Mouse (Mus musculus) hindbrain, embryonic 13.5 days (tissue): ENCODE data around the gene Etv6. TPM values are rescaled to one million over a fixed set of nuclear protein-coding genes. Genes with fewer than 3 reads are reported as not detected.

Source experiments
- ATAC-seq: fragments of 200-750 bp; cut with Nextera tagmentation; 2 replicates; pipeline ENCODE4 v1.8.0; 2017; ENCODE audit warnings: moderate TSS enrichment; ENCODE audit not compliant: low FRiP score
- H3K27ac ChIP-seq: fragments of 300-500 bp; sonication (generic); 2 replicates; pipeline ENCODE4 v1.5.1; 2015; ENCODE audit warnings: inconsistent platforms, mild to moderate bottlenecking, moderate library complexity
- H3K27me3 ChIP-seq: fragments of 300-500 bp; sonication (generic); 2 replicates; pipeline ENCODE4 v1.6.1; 2015; ENCODE audit warnings: mild to moderate bottlenecking, inconsistent platforms
- H3K36me3 ChIP-seq: fragments of 300-500 bp; sonication (generic); 2 replicates; pipeline ENCODE4 v1.6.1; 2015; ENCODE audit warnings: mild to moderate bottlenecking, inconsistent platforms
- H3K4me1 ChIP-seq: fragments of 300-500 bp; sonication (generic); replicated peaks from 2 replicates; pipeline ENCODE4 v1.6.1; 2015; ENCODE audit warnings: inconsistent platforms
- H3K4me2 ChIP-seq: fragments of 300-500 bp; sonication (generic); 2 replicates; pipeline ENCODE4 v1.6.1; 2015; ENCODE audit warnings: inconsistent platforms, mild to moderate bottlenecking, moderate library complexity
- H3K4me3 ChIP-seq: fragments of 300-500 bp; sonication (generic); 2 replicates; pipeline ENCODE4 v1.5.1; 2015; ENCODE audit warnings: mild to moderate bottlenecking, inconsistent platforms
- H3K9ac ChIP-seq: fragments of 300-500 bp; sonication (generic); 2 replicates; pipeline ENCODE4 v1.6.1; 2015; ENCODE audit warnings: mild to moderate bottlenecking, inconsistent platforms
- H3K9me3 ChIP-seq: fragments of 300-500 bp; sonication (generic); 2 replicates; pipeline ENCODE4 v1.6.1; 2016; ENCODE audit warnings: inconsistent platforms
- WGBS: fragments of 180-500 bp; shearing (Covaris S2); methylation state at CpG from one replicate; pipeline ENCODE4 v1.1.7; 2015; 5-methylcytosine and 5-hydroxymethylcytosine counted together
- polyA plus RNA-seq: library from polyadenylated mRNA; unstranded; fragments of >200 nt; fragmentation: Nextera tagmentation; extraction: Ambion mirVana; gene quantifications from 2 replicates; pipeline ENCODE4 v1.2.1, GENCODE M21; 2015

The Etv6 gene
- polyA plus RNA-seq, 1 experiment from 2014 or later: 6.4 TPM

- no peak for ATAC-seq
- peaks cover 10% of the 10 kb centered on the region for H3K4me1 ChIP-seq
- H3K9me3 ChIP-seq: no peaks in the 10 kb centered on the region
- 90% methylated on average over 3 of the region's 3 CpGs for WGBS
- no peak overlapping the region for H3K27ac ChIP-seq
- no peak overlapping the region for H3K9ac ChIP-seq
- H3K27me3 ChIP-seq: no peaks in the 10 kb centered on the region
- no peak overlapping the region for H3K4me3 ChIP-seq
- no peak overlapping the region for H3K4me2 ChIP-seq
- no peaks in the 10 kb centered on the region for H3K36me3 ChIP-seq
Observed at GRCm38 (mm10) chr6:134136315-134136714, 100.8 kb downstream of the Etv6 start.

GRCm38 (mm10) chr6:134139359-134139758, 103.9 kb downstream of the Etv6 start:
- no peak for ATAC-seq
- Histone ChIP-seq H3K9ac (no peak overlapping the region), H3K4me1 (peaks cover 30% of the 10 kb centered on the region), H3K4me2 (no peak overlapping the region), H3K27me3 (no peaks in the 10 kb centered on the region), H3K4me3 (no peak overlapping the region), H3K27ac (no peak overlapping the region), H3K36me3 (no peaks in the 10 kb centered on the region), H3K9me3 (no peaks in the 10 kb centered on the region)
- 93% methylated on average over 3 of the region's 3 CpGs for WGBS

DNA sequence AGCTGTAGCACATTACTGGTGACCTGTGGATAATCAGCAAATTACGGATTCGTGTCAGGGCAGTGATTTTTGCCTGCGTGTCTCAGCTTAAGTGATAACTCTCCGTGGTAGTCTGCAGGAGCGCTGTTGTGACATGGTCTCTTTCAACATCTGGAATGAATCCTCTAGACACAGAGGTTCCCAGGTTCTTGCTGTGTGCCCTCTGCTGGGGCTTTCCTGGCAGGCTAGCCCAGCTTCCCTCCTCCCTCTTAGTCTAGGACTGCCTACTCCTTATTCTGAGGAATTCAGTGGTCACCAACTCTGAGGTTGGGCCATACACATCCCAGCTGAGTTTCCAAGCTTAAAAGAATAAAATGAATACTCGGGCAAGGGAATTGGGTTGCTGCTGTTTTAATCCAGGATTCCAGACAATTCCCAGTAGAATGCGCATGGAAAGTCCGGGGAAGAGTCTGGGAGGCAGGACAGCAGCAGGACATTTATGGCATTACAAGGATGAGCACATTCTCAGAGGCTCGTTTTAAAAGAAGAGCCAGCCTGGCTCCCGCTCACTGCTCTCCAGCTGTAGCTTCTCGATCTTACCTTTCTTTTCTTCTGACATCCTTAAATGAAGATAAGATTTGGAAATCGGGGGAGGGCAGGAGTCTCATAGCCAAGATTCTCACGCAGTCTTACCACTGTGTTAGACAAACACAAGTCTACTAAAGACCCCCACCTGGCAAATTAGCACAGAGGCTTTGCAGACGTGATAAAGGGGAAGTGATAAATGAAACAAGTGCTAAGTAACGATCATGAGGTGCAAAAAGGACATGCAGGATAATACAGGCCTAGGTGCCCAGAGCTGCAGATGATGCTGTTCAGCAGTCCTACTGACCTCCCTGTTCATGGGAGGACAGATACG, 105.5 kb downstream of the Etv6 start:
- H3K9me3 ChIP-seq: no peaks in the 10 kb centered on the region
- H3K4me3 ChIP-seq: no peak overlapping the region
- no peaks in the 10 kb centered on the region for H3K36me3 ChIP-seq
- H3K4me2 ChIP-seq: no peak overlapping the region
- no peaks in the 10 kb centered on the region for H3K27me3 ChIP-seq
- H3K4me1 ChIP-seq: peaks cover 30% of the 10 kb centered on the region
- no peak for ATAC-seq
- H3K9ac ChIP-seq: no peak overlapping the region
- 0 out of 2 replicates have a peak overlapping the region, but pooled peaks have one; percentile 3 for H3K27ac ChIP-seq
- WGBS: 69% methylated on average over 16 of the region's 16 CpGs

DNA sequence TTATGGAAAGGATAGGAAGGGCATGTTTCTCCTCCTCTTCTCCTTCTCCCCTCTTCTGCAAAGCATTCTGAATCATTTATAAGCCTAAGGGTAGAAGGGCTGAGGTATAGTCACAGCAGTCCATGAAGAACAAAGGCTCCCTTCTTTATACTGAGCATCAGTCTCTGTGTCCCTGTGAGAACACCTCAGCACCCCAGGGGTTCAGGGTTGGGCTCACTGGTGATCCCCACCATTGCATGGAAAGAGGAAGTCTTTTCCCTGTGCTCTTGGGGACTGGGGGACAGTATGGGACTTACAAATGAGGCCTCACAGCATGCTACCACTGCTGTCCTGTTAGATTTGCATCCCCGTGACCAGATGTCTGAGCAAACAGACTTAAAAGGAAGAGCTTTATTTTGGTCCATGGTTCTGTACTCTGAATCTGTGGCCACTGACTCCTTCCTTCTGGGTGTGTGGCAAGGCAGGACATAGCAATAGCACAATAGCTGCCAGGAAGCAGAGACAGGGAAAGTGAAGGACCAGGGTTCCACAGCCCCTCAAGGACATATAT, 106.2 kb downstream of the Etv6 start:
- H3K27ac ChIP-seq: no peak overlapping the region
- H3K9me3 ChIP-seq: no peaks in the 10 kb centered on the region
- H3K27me3 ChIP-seq: no peaks in the 10 kb centered on the region
- H3K4me1 ChIP-seq: peaks cover 30% of the 10 kb centered on the region
- 68% methylated on average over 1 of the region's 1 CpGs for WGBS
- H3K4me2 ChIP-seq: no peak overlapping the region
- ATAC-seq: no peak
- no peak overlapping the region for H3K9ac ChIP-seq
- no peak overlapping the region for H3K4me3 ChIP-seq
- H3K36me3 ChIP-seq: no peaks in the 10 kb centered on the region

DNA sequence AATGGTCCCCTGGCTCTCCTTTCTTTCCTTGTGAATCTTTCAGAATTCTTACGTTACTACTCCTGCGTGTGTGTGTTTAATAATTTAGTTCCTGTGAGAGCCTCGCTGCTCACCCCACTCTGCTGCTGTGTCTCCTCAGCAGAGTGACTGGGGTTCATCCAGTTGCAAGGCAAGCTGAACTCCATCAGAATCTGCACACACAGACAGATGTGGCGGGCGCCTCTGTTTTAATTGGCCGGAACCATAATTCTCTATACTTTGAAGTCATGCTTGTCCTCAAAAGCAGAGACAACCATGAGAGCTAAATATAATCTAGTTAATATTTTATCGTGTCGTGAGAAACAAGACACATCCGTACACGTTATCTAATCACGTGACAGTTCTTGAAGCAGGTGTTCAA, 107.2 kb downstream of the Etv6 start:
- Histone ChIP-seq H3K4me1 (peaks cover 35% of the 10 kb centered on the region), H3K27ac (no peak overlapping the region), H3K4me2 (no peak overlapping the region), H3K27me3 (no peaks in the 10 kb centered on the region), H3K36me3 (no peaks in the 10 kb centered on the region), H3K4me3 (no peak overlapping the region), H3K9me3 (no peaks in the 10 kb centered on the region), H3K9ac (no peak overlapping the region)
- WGBS: 83% methylated on average over 11 of the region's 11 CpGs
- ATAC-seq: no peak

- Histone ChIP-seq H3K36me3 (no peaks in the 10 kb centered on the region), H3K4me3 (no peak overlapping the region), H3K27me3 (no peaks in the 10 kb centered on the region), H3K9me3 (no peaks in the 10 kb centered on the region), H3K4me2 (no peak overlapping the region), H3K4me1 (peaks cover 43% of the 10 kb centered on the region), H3K9ac (no peak overlapping the region), H3K27ac (no peak overlapping the region)
- WGBS: 60% methylated on average over 3 of the region's 3 CpGs
- no peak for ATAC-seq
Observed at GRCm38 (mm10) chr6:134143649-134144097, 108.2 kb downstream of the Etv6 start.

- H3K36me3 ChIP-seq: no peaks in the 10 kb centered on the region
- H3K9ac ChIP-seq: no peak overlapping the region
- no peak for ATAC-seq
- H3K27ac ChIP-seq: no peak overlapping the region
- H3K9me3 ChIP-seq: no peaks in the 10 kb centered on the region
- 75% methylated on average over 15 of the region's 15 CpGs for WGBS
- H3K4me2 ChIP-seq: no peak overlapping the region
- H3K27me3 ChIP-seq: no peaks in the 10 kb centered on the region
- H3K4me3 ChIP-seq: no peak overlapping the region
- H3K4me1 ChIP-seq: peaks cover 49% of the 10 kb centered on the region
Observed at GRCm38 (mm10) chr6:134144231-134145130, 109.0 kb downstream of the Etv6 start.

DNA sequence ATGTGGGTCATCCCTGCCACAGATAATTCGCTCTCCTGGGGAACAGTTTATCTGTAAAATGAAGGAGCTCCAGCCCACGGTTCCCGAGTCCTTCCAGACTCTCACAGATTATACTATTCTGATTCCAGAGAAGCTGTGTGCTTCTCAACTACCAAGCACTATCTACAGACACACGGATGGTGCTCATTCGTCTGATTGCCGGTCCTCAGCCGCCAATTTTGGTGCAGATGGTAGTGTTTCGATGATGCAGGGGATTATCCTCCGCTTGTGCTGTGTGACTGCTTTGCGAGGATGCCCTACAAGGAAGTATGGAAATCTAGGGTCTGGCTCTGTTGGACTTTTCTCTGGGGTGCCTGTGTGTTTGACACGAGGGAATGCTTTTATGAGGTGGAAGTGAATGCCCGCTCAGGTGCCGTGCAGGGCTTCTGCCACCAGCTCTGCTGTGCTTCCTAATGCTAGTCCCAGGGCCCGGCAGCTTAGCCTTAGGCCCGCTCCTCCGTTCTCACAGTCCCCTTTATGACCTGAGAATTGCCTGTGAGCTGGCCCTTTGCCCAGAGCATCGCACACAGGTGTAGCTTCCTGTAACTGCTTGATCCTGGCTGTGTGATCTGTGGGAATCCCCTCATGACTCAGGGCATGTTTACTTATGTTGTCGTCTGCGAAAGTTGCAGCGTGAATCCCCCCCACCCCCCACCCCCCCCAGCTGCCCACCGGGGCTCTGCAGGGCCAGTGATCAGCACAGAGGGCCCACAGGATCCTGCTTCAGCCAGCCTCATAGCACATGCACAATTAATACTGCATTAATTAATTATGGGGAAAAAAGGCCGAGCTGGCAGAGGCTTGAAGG, 112.3 kb downstream of the Etv6 start:
- peaks cover 48% of the 10 kb centered on the region for H3K4me1 ChIP-seq
- no peaks in the 10 kb centered on the region for H3K36me3 ChIP-seq
- H3K4me3 ChIP-seq: no peak overlapping the region
- H3K27ac ChIP-seq: peak overlapping the region; percentile 15; the same call in 1 of the 2 replicates
- ATAC-seq: peak; percentile 44; the same call in 1 of the 2 replicates
- H3K4me2 ChIP-seq: no peak overlapping the region
- no peaks in the 10 kb centered on the region for H3K9me3 ChIP-seq
- no peaks in the 10 kb centered on the region for H3K27me3 ChIP-seq
- 60% methylated on average over 22 of the region's 22 CpGs for WGBS
- H3K9ac ChIP-seq: no peak overlapping the region; the same call in 1 of the 2 replicates

GRCm38 (mm10) chr6:134148443-134148942, 113.0 kb downstream of the Etv6 start:
- H3K9ac ChIP-seq: no peak overlapping the region
- H3K27me3 ChIP-seq: no peaks in the 10 kb centered on the region
- 30% methylated on average over 7 of the region's 7 CpGs for WGBS
- H3K4me3 ChIP-seq: no peak overlapping the region
- no peaks in the 10 kb centered on the region for H3K36me3 ChIP-seq
- H3K27ac ChIP-seq: peak overlapping the region; percentile 15; the same call in 1 of the 2 replicates
- peaks cover 44% of the 10 kb centered on the region for H3K4me1 ChIP-seq
- H3K9me3 ChIP-seq: no peaks in the 10 kb centered on the region
- no peak overlapping the region for H3K4me2 ChIP-seq
- peak; percentile 59; the same call in 1 of the 2 replicates for ATAC-seq

- H3K36me3 ChIP-seq: no peaks in the 10 kb centered on the region
- no peak for ATAC-seq
- no peak overlapping the region for H3K4me3 ChIP-seq
- H3K4me2 ChIP-seq: no peak overlapping the region
- H3K9me3 ChIP-seq: no peaks in the 10 kb centered on the region
- H3K4me1 ChIP-seq: peaks cover 46% of the 10 kb centered on the region
- no peaks in the 10 kb centered on the region for H3K27me3 ChIP-seq
- H3K27ac ChIP-seq: no peak overlapping the region
- H3K9ac ChIP-seq: no peak overlapping the region
- 94% methylated on average over 7 of the region's 7 CpGs for WGBS
Observed at GRCm38 (mm10) chr6:134149606-134150005, 114.1 kb downstream of the Etv6 start.

DNA sequence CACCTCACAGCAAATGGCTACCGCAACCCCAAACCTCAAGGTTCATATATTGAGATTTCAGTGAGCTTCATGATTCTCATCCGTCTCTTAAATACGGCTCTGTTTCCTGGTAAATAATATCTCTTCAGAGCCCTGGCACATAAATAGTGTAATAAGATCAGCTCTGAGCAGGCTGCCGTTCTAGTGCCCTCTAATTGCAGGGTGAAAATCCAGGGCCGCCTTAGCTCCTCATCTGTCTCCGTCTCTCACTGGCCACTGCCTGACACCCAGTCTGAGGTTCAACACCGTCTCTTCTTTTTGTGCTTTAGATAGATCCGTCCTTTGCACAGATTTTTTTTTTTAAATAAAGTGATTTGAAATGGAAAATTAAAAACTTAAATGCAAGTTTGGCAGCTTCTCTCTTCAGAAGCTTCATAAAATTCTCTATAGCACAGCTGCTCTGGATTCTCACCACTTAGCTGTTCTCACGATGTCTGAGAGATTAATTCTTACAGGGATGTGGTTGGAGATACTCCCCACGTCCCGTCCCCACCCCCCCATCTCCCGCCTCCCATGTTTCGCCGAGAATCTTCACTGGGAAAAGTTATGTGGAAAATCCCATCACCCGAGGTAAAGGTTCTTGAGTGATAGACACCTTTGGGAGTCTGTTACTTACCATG, 115.7 kb downstream of the Etv6 start:
- Histone ChIP-seq H3K9me3 (no peaks in the 10 kb centered on the region), H3K27ac (no peak overlapping the region; the same call in 1 of the 2 replicates), H3K4me2 (no peak overlapping the region), H3K27me3 (no peaks in the 10 kb centered on the region), H3K4me3 (no peak overlapping the region), H3K36me3 (no peaks in the 10 kb centered on the region), H3K4me1 (peaks cover 60% of the 10 kb centered on the region), H3K9ac (no peak overlapping the region)
- 77% methylated on average over 15 of the region's 15 CpGs for WGBS
- no peak for ATAC-seq
